ENCODE assay signal across 8 mouse cellular contexts in genomic region chr7:28386462-28386861, GRCm38 (mm10). TPM values are rescaled to one million over a fixed set of nuclear protein-coding genes. Genes with fewer than 3 reads are reported as not detected.
A peak's percentile ranks its signal among the peaks of the same experiment; 100 is the strongest.
DNase-seq lines count a peak whose midpoint lies in the region; ATAC-seq and TF ChIP-seq lines count a peak whose summit lies in the region.

No protein-coding gene starts in this region.

- 20% methylated on average over 4 of the region's 4 CpGs for WGBS in hindbrain, postnatal 0 days

- no peak overlapping the region for H3K9ac ChIP-seq in hindbrain, postnatal 0 days (replicated peaks; ENCODE audit: low read length)

- H3K4me3 ChIP-seq in hindbrain, postnatal 0 days (ENCODE audit: low read length), result no peak overlapping the region

- H3K4me1 ChIP-seq in hindbrain, postnatal 0 days (ENCODE audit: insufficient read depth, low read length), result 0 out of 2 replicates have a peak, but pooled peaks cover 1% of the 10 kb centered on the region

- DNase-seq in T-cell, adult 2 months (ENCODE audit: low spot score), result peak; percentile 81
- peak; percentile 68 to 72 for DNase-seq in cerebellum, postnatal 36 days
- DNase-seq in gastrocnemius, adult 18-20 months (ENCODE audit: low spot score), result peak; percentile 87
- peak; percentile 87 for DNase-seq in hindbrain, postnatal 0 days (ENCODE audit: low spot score)
- peak; percentile 49 to 66 for DNase-seq in left cerebral cortex, postnatal 36 days (ENCODE audit: low spot score in 2 of 2)
- DNase-seq in mesoderm, embryonic 11.5 days (ENCODE audit: low read depth, low spot score), result peak; percentile 90
- peak; percentile 93 for DNase-seq in right cerebral cortex, postnatal 4 days

- H3K4me2 ChIP-seq in hindbrain, postnatal 0 days (ENCODE audit: low read depth, low read length), result no peak overlapping the region

- no peaks in the 10 kb centered on the region for H3K9me3 ChIP-seq in hindbrain, postnatal 0 days (ENCODE audit: low read length)

- peak; percentile 89 for TF ChIP-seq CTCF in hindbrain, postnatal 0 days (IDR thresholded peaks at IDR 0.05; ENCODE audit: low read depth)

- intact Hi-C loops in left cerebral cortex, postnatal 36 days (cut with DNase I), result loop anchor here (1.0 kb wide), 1 partner anchor 13 kb away; no protein-coding TSS in a partner anchor

- ATAC-seq in hindbrain, postnatal 0 days, result peak; percentile 65
- ATAC-seq in inflammation-experienced regulatory T-cells, adult 6 months, result no peak

- peaks cover 23% of the 10 kb centered on the region; the same call in 1 of the 2 replicates for H3K36me3 ChIP-seq in hindbrain, postnatal 0 days (ENCODE audit: insufficient read depth, low read length)

- no peaks in the 10 kb centered on the region for H3K27me3 ChIP-seq in hindbrain, postnatal 0 days (ENCODE audit: insufficient read depth, low read length)

- no peak overlapping the region for H3K27ac ChIP-seq in hindbrain, postnatal 0 days

RNA-seq across cellular contexts. Expression of gene Med29, which starts 6.0 kb away (rescaled TPM):
- total RNA-seq in gastrocnemius, adult 18-20 months (2021), result 10 to 100 TPM; 22.7 to 24.1 TPM
- total RNA-seq in hindbrain, postnatal 0 days (2014; rRNA removed), result 33.6 and 39.5 TPM in 2 replicates
- polyA plus RNA-seq in hindbrain, postnatal 0 days (2015; fragmentation: Nextera tagmentation; extraction: Ambion mirVana), result 42.1 and 42.9 TPM in 2 replicates
- total RNA-seq in left cerebral cortex, postnatal 36 days (2021), result 10 to 100 TPM; 17.9 to 21.3 TPM
- 10 to 100 TPM; 26.2 to 33.0 (median 32.5) TPM for polyA plus RNA-seq in inflammation-experienced regulatory T-cells, adult 6 months (2017; shearing (Covaris generic))

RNA-seq across cellular contexts. Expression of gene Paf1, which starts 6.3 kb away (rescaled TPM):
- total RNA-seq in gastrocnemius, adult 18-20 months (2021), result 10 to 100 TPM; 29.5 to 31.2 TPM
- total RNA-seq in hindbrain, postnatal 0 days (2014; rRNA removed), result 56.7 and 67.6 TPM in 2 replicates
- 83.0 and 84.1 TPM in 2 replicates for polyA plus RNA-seq in hindbrain, postnatal 0 days (2015; fragmentation: Nextera tagmentation; extraction: Ambion mirVana)
- total RNA-seq in left cerebral cortex, postnatal 36 days (2021), result 10 to 100 TPM; 59.0 to 72.1 TPM
- 10 to 100 TPM; 46.2 to 59.4 (median 51.8) TPM for polyA plus RNA-seq in inflammation-experienced regulatory T-cells, adult 6 months (2017; shearing (Covaris generic))

RNA-seq across cellular contexts. Expression of gene Zfp36, which starts 6.4 kb away (rescaled TPM):
- total RNA-seq in gastrocnemius, adult 18-20 months (2021), result 10 to 100 TPM; 10.1 to 37.0 TPM
- total RNA-seq in hindbrain, postnatal 0 days (2014; rRNA removed), result 2.1 and 3.9 TPM in 2 replicates
- polyA plus RNA-seq in hindbrain, postnatal 0 days (2015; fragmentation: Nextera tagmentation; extraction: Ambion mirVana), result 3.0 and 3.4 TPM in 2 replicates
- total RNA-seq in left cerebral cortex, postnatal 36 days (2021), result 1 to 10 TPM; 2.6 to 3.3 TPM
- 100 to 1,000 TPM; 100 to 211 (median 148) TPM for polyA plus RNA-seq in inflammation-experienced regulatory T-cells, adult 6 months (2017; shearing (Covaris generic))

RNA-seq across cellular contexts. Expression of gene Plekhg2, which starts 14.1 kb away (rescaled TPM):
- 1 to 10 TPM; 4.8 to 5.9 TPM for total RNA-seq in gastrocnemius, adult 18-20 months (2021)
- 18.6 and 20.6 TPM in 2 replicates for total RNA-seq in hindbrain, postnatal 0 days (2014; rRNA removed)
- 9.1 and 10.0 TPM in 2 replicates for polyA plus RNA-seq in hindbrain, postnatal 0 days (2015; fragmentation: Nextera tagmentation; extraction: Ambion mirVana)
- 1 to 10 TPM; 6.2 to 9.7 TPM for total RNA-seq in left cerebral cortex, postnatal 36 days (2021)
- polyA plus RNA-seq in inflammation-experienced regulatory T-cells, adult 6 months (2017; shearing (Covaris generic)), result 100 to 1,000 TPM in 1 of 3 experiments, 10 to 100 TPM in 2; 48.5 to 102 (median 74.0) TPM

RNA-seq across cellular contexts. Expression of gene Rps16, which starts 36.0 kb away (rescaled TPM):
- total RNA-seq in gastrocnemius, adult 18-20 months (2021), result 100 to 1,000 TPM; 385 to 425 TPM
- total RNA-seq in hindbrain, postnatal 0 days (2014; rRNA removed), result 97.7 and 154 TPM in 2 replicates
- 539 and 575 TPM in 2 replicates for polyA plus RNA-seq in hindbrain, postnatal 0 days (2015; fragmentation: Nextera tagmentation; extraction: Ambion mirVana)
- 100 to 1,000 TPM; 425 to 456 TPM for total RNA-seq in left cerebral cortex, postnatal 36 days (2021)
- polyA plus RNA-seq in inflammation-experienced regulatory T-cells, adult 6 months (2017; shearing (Covaris generic)), result 1,000 to 10,000 TPM in 2 of 3 experiments, 100 to 1,000 TPM in 1; 937 to 1,605 (median 1,546) TPM
